Mouse (Mus musculus): ENCODE data around the gene Gm49337.

The Gm49337 gene

GRCm38 (mm10) chr4:116173072-116173471, at the start of gene Gm49337, which contains the start of gene 1700042G07Rik:
Gene Gm49337, plus strand, starts transcription at chr4:116173384.
Gene 1700042G07Rik, plus strand, starts transcription at chr4:116173372.
- DNase-seq (ENCODE audit: low spot score in 2 of 2) = no peak

- peak; percentile 74 to 83 for DNase-seq (ENCODE audit: low spot score in 2 of 2)
Measured at GRCm38 (mm10) chr4:116123602-116124519, 49.3 kb upstream of the Gm49337 start, which contains the start of the genes Rad54l and Pomgnt1. Gene Rad54l, minus strand, starts transcription at chr4:116123690. Gene Pomgnt1, plus strand, starts transcription at chr4:116123840.

- DNase-seq (ENCODE audit: low spot score in 2 of 2) = no peak
Measured at GRCm38 (mm10) chr4:116125803-116126386, 47.3 kb upstream of the Gm49337 start.

GRCm38 (mm10) chr4:116127956-116128355, 45.2 kb upstream of the Gm49337 start:
- DNase-seq (ENCODE audit: low spot score in 2 of 2) = no peak

GRCm38 (mm10) chr4:116133126-116133525, 40.1 kb upstream of the Gm49337 start:
- DNase-seq (ENCODE audit: low spot score in 2 of 2) = no peak

- DNase-seq (ENCODE audit: low spot score in 2 of 2) = no peak
Measured at GRCm38 (mm10) chr4:116134990-116135389, 38.2 kb upstream of the Gm49337 start.

GRCm38 (mm10) chr4:116137421-116137996, 35.7 kb upstream of the Gm49337 start:
- no peak for DNase-seq (ENCODE audit: low spot score in 2 of 2)

GRCm38 (mm10) chr4:116140801-116141574, 32.2 kb upstream of the Gm49337 start:
- no peak for DNase-seq (ENCODE audit: low spot score in 2 of 2)

- no peak for DNase-seq (ENCODE audit: low spot score in 2 of 2)
Measured at GRCm38 (mm10) chr4:116141736-116142135, 31.4 kb upstream of the Gm49337 start.

- DNase-seq (ENCODE audit: low spot score in 2 of 2) = no peak
Measured at GRCm38 (mm10) chr4:116142269-116142668, 30.9 kb upstream of the Gm49337 start.

GRCm38 (mm10) chr4:116143317-116143811, 29.8 kb upstream of the Gm49337 start:
- DNase-seq (ENCODE audit: low spot score in 2 of 2) = no peak

- peak; percentile 47 to 68 for DNase-seq (ENCODE audit: low spot score in 2 of 2)
Measured at GRCm38 (mm10) chr4:116143891-116144717, 29.1 kb upstream of the Gm49337 start.

GRCm38 (mm10) chr4:116149812-116150155, 23.4 kb upstream of the Gm49337 start:
- no peak for DNase-seq (ENCODE audit: low spot score in 2 of 2)

GRCm38 (mm10) chr4:116150156-116150861, 22.9 kb upstream of the Gm49337 start:
- peak in 1 of 2 experiments; percentile 62 for DNase-seq (ENCODE audit: low spot score in 2 of 2)

- DNase-seq (ENCODE audit: low spot score in 2 of 2) = no peak
Measured at GRCm38 (mm10) chr4:116150862-116151221, 22.3 kb upstream of the Gm49337 start.

- no peak for DNase-seq (ENCODE audit: low spot score in 2 of 2)
Measured at GRCm38 (mm10) chr4:116151238-116151637, 21.9 kb upstream of the Gm49337 start, which contains the start of gene Lurap1. Gene Lurap1, minus strand, starts transcription at chr4:116151338.

GRCm38 (mm10) chr4:116152702-116153101, 20.5 kb upstream of the Gm49337 start:
- no peak for DNase-seq (ENCODE audit: low spot score in 2 of 2)

- no peak for DNase-seq (ENCODE audit: low spot score in 2 of 2)
Measured at GRCm38 (mm10) chr4:116157882-116158281, 15.3 kb upstream of the Gm49337 start.

- no peak for DNase-seq (ENCODE audit: low spot score in 2 of 2)
Measured at GRCm38 (mm10) chr4:116159912-116160311, 13.3 kb upstream of the Gm49337 start.

GRCm38 (mm10) chr4:116160769-116161168, 12.4 kb upstream of the Gm49337 start:
- no peak for DNase-seq (ENCODE audit: low spot score in 2 of 2)

Measured in urinary bladder, postnatal 4 days (tissue).